Mouse (Mus musculus) brain, embryonic 18.5 days (tissue): ENCODE measurements around the gene Incenp.
"Not testable (repeated sequence)": the region's sequence is repeated elsewhere in the genome, so short reads cannot be mapped to it uniquely, and the experiment has no call there.

Experiments used
- DNase-seq: peaks from one replicate; pipeline ENCODE4 v3.0.0-alpha.2; 2012; ENCODE audit warnings: low read depth, low spot score

Incenp gene

GRCm38 (mm10) chr19:9918176-9918861 is 19.0 kb upstream of the Incenp start:
- no peak for DNase-seq

DNA sequence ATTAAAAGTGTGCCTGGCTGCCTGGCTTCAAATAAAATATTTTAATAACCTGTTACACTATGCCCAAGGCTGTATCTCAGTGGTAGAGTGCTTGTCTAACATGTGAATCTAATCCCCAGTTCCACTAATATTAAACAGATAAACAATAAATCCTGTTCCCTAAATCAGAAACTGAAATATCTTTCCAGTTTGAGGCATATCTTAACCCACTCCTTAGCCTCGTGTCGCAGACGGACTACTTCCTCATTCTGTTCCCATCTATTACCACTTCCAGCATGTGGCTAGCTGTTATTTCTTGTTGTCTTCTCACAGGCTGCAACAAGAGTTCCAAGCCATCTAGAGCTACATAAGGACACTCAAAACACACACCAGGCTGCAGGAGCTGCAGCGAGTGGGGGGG is 18.4 kb upstream of the Incenp start:
- no peak for DNase-seq

- DNase-seq, result peak; percentile 16
These were observed 16.6 kb upstream of the Incenp start for GRCm38 (mm10) chr19:9915935-9916334.

- no peak for DNase-seq
These were observed 15.0 kb upstream of the Incenp start for GRCm38 (mm10) chr19:9914346-9914745.

- no peak for DNase-seq
These were observed 14.4 kb upstream of the Incenp start for GRCm38 (mm10) chr19:9913784-9914183.

- peak; percentile 26 for DNase-seq
These were observed 12.0 kb upstream of the Incenp start for GRCm38 (mm10) chr19:9911314-9911754.

- DNase-seq, result no peak
These were observed 10.0 kb upstream of the Incenp start for GRCm38 (mm10) chr19:9909351-9909750.

GRCm38 (mm10) chr19:9900696-9901095 is 1.3 kb upstream of the Incenp start:
- not testable (repeated sequence) for DNase-seq

DNA sequence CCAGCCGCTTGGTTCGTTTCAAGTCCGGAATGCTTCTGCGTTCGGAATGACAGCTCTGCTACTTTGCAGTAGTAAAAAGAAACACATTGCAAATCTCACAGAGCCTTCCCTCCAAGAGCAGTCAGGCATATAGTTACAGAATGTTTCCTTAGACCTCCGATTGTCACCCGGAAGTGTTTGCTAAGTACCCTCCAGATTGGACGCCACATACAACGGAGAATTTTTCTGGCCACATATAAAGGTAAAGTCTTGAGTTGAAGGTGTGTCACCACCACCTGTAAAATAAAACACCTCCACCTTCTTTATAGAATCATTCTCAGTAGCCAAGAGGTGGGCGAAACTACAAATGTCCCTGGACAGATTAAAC is 412 bp upstream of the Incenp start:
- DNase-seq, result no peak

GRCm38 (mm10) chr19:9898339-9899066 is 848 bp downstream of the Incenp start:
- no peak for DNase-seq

- no peak for DNase-seq
These were observed 3.3 kb downstream of the Incenp start for GRCm38 (mm10) chr19:9896067-9896466.

- no peak for DNase-seq
These were observed 12.6 kb downstream of the Incenp start for GRCm38 (mm10) chr19:9886771-9887170.

DNA sequence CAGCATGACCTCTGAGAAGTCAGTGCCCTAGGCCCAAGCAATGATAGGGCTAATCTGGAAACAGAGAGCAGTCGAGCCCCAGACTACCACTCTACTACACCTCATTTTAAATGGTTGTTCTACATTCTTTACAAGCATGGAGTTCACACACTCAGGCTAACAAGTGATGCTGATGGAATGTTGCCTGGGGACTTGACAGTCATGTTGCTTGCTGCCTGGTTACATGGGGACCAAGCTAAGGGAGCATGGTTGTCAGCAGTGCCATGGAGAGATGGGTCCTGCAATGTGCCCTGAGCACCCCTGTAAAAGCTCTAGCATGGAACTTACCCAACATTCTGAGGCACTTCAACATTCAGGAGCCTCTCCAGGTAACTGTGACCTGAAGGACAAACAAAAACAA is 13.0 kb downstream of the Incenp start:
- DNase-seq, result no peak

GRCm38 (mm10) chr19:9878186-9878835 is 21.0 kb downstream of the Incenp start:
- no peak for DNase-seq

- DNase-seq, result no peak
These were observed 33.9 kb downstream of the Incenp start for GRCm38 (mm10) chr19:9865466-9865865.

DNA sequence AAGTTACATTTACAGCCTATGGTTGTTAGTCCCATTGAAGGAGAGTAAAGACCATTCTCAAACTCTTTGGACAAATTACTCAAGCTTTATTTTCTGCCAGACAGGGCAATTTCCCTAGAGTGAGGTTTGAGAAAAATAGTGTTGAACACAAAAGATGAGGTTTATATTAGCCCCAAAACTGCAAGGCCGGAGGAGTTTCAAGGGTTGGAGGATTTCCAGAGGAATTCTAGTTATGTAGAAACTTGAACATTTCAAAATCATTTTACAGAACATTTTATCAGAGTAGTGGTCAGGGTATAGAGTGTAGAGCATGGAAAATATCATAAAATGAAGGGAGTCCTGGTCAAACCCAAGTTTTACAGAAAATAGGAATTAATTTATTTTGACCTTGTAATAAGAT is 34.5 kb downstream of the Incenp start:
- DNase-seq, result no peak

DNA sequence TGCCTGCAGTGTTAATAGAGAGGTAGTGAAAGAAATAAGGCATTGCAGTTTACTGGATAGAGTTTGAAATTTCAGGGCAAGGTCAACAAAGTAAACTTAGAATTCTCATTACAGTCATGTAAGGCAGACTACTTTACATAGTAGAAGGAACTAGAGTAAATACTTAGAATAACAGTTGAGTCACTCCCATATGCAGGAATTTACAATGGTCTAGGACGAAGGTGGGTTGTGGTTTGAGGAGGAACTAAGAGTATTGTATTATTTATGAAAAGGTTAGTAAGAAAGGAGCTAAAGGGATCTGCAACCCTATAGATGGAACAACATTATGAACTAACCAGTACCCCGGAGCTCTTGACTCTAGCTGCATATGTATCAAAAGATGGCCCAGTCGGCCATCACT is 38.5 kb downstream of the Incenp start:
- not testable (repeated sequence) for DNase-seq

DNA sequence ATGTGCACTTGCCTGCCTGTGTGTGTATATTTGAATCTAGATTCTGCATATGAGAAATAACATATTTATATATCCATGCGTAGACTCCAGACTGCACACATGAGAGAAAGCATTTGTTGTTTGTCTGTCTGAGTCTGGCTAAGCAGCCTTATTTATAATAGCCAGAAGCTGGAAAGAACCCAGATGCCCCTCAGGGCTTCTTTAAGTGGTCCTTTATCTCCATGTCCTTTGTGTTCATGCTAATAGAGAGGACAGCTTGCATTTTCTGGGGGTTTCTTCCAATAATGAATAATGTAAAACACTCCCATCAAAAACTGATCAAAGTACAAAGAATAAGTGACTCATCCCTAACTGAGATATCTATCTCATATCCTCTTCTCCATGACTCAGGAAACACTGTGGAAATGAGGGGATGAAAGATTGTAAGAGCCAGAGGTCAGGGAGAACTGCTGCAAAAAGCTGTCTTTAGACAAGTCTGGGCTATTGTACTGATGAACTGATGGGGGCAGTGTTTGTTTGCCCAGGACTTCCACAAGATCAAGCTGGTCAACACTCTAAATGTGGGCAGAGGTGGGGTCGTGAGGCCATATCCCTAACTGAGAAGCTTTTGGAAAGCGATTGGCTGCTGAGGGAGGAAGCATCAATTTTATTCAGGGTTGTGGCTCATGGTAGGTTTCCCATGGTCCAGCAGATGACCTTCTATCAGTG is 49.8 kb downstream of the Incenp start:
- DNase-seq, result not testable (repeated sequence)

- no peak for DNase-seq
These were observed 52.1 kb downstream of the Incenp start, which contains the start of gene Scgb2a2 for GRCm38 (mm10) chr19:9847262-9847661. Scgb2a2 (plus strand) TSS chr19:9847562.

- no peak for DNase-seq
These were observed 62.0 kb downstream of the Incenp start for GRCm38 (mm10) chr19:9837341-9837715.

DNA sequence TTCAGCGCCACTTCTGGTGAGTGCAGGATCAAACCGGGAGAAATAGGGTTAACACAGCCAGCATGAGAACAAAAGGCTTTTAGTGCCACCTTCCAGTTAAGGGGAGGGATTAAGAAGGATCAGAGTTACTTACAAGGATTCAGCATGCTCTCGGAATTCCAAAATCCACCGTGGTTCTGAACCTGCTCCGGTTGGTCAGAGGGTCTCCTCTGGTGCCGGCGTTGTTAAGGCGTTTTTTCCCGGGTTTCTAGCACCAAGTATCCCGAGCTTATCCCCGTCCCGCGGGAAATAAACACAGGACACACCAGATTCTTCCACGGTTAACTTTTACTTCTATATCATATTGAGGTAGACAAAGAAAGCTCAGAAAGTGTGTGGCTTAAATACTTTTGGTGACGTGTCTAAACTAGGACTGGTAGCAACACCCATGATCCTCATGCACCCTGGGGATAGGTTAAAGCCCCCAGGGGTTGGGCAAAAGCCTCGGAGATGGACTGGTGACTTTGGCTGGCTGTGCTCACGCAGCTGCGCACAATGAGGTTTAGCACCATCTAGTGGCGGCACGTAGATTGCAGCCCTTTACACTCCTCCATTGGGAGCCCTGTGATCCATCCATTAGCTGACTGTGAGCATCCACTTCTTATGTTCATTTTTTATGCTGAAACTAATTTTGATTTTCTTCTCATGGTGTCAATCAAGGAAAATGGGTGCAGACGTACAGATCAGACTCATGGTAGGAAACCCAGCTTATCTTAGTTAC is 62.6 kb downstream of the Incenp start:
- not testable (repeated sequence) for DNase-seq
